Mouse (Mus musculus) left cerebral cortex, postnatal 25 days (tissue): ENCODE results near the gene Alox5ap. TPM values are rescaled to one million over a fixed set of nuclear protein-coding genes. Genes with fewer than 3 reads are reported as not detected.

Source experiments
- DNase-seq, 2 experiments: peaks; one replicate each; pipeline ENCODE4 v3.0.0; 2022; ENCODE audit warnings: low spot score in 2 of 2, mixed read lengths in 1 of 2
- intact Hi-C: fragments of 180-260 bp; cut with DNase I; formaldehyde crosslinking; loops from one replicate; pipeline ENCODE4 v1.15.1; 2025
- total RNA-seq, 2 experiments: library from RNA; stranded (reverse); gene quantifications; 2 replicates each; pipeline ENCODE4 v1.2.3; 2021

The Alox5ap gene
- total RNA-seq, 2 experiments from 2014 or later = 6.5 to 13.3 TPM

DNA sequence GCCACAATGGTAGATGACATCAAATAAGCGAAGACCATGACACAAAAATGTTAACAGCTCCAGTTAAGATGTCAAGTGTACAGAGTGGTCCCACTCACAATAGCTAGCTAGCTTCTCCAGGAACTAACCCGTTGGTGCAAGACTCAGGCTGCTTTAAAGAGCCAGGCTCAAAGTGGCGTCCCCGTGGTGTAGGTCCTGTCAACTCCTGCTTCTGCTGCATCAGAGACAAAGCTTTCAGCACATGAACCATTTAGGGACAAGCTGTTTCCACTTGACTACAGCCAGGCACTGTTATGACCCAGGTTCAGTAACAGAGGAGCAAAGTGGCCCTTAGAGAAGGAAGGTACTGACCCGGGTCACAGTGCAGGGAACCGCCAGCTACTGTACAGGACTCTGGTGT lies 32.2 kb downstream of the Alox5ap start:
- DNase-seq = no peak
- intact Hi-C loops = no loop called here

DNA sequence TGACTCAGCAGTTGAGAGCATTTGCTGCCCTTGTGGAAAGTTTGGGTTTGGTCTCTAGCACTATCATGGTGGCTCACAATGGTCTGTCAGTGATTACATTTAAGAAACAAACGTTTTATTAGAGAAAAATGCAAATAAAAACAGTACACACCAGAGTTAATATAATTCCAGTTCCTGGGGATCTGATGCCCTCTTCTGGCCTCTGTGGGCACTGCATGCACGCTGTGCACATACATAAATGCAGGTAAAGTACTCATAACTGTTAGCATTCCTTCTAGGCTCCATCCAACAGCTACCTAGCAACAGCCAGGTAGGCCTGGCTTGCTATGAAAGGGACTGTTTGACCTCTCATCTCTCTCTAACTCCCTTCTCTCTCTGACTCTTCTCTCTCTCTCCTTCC lies 32.9 kb downstream of the Alox5ap start:
- DNase-seq = no peak
- intact Hi-C loops = no loop called here

DNA sequence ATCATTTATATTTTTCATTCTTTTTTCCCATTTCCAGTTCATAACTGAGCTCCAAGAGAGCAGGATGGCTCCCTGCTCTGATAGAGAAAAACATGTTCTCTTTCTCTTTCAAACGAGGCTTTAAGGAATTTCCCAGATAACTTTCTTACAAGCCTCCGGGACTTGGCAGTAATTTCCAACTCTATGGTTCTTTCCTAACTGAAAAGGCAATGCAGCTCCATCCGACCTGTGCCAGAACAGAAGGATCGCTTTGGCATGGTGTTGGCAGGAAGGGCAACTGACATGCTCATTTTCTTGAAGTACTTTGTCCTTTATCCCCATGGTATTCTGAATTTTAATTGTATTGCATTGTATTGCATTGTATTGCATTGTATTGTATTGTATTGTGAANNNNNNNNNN lies 33.7 kb downstream of the Alox5ap start:
- no peak for DNase-seq
- intact Hi-C loops = no loop called here

DNA sequence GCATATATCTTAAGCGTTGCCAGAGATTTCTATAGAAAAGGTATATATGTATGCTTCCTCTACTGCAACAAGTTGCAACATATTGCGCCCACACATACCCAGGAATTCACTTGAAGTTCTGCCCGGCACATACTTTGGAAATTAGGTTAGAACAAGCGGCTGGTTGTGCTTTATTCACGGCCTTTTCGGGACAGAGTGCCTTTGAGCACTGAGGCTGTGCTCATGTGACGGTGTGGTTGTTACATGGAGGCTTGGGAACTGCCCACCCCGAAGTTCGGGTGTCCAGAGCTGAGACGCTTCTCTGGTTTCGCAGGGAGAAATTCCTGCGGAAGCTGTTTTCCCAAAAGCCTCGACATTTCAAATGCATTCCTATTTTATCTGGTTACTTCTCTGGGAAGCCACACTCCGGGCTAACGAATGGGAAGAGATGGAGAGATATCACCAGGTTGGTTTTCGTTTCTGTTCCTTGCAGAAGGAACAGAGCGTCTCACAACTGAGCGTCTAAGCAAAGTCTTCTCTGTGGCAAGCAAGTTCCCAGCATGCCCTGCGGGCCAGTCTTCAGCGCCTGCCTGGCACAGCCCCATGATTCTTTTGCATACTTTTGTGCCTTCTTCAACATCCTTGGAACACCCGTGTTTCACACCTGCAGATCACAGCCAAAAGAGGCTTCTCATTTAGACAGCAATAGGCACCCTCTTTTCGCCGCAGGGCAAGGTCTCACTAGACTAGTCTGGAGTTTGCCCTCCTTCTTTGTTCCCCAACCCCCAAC lies 48.5 kb downstream of the Alox5ap start:
- DNase-seq = peak; percentile 63 to 89
- intact Hi-C loops = no loop called here

DNA sequence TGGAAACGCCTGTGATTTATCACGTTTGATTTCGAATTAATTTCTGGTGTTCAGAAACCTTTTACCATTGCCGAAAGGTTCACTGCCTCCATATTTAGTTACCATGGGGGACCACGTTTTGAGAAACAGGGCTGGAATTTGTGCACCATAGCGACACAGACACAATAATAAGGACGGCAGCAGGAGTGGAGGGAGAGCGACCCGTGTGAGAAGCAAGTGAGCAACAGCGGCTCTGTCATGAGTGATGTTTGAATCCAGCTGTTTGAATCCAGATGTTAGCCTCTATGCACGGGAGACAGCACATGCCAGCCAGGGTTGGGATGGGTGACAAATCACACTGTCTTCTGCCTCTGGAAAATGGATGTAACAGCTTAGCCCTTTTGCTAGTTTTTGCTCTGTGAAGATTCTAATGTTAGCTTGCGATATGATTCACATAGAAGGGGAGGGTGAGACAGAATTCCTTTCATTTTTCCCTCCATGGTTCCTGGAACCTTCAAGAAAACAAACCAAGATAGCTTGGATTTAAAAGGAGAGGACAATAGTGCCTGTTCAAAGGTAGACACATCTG lies 50.0 kb downstream of the Alox5ap start:
- intact Hi-C loops = no loop called here
- peak in 1 of 2 experiments; percentile 41 for DNase-seq

DNA sequence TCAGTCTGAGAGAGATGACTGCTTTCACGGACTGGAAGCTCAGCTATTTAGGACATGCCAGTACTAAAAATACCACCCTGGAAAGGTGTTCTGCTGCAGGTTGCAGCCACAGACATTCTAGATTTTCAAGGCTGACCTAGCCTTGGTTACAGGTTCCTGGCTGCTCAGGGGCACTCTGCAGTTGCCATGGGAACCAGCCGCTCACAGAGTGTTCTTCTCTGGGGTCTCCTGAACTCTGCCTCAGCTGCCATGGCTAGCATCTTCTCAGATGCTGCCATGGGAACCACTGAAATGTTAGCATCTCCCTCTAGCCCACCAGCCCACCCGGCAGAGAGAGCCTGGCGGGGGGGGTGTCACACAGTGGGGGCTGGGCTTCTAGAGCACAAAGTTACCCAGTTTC lies 52.4 kb downstream of the Alox5ap start:
- no peak for DNase-seq
- intact Hi-C loops = no loop called here

DNA sequence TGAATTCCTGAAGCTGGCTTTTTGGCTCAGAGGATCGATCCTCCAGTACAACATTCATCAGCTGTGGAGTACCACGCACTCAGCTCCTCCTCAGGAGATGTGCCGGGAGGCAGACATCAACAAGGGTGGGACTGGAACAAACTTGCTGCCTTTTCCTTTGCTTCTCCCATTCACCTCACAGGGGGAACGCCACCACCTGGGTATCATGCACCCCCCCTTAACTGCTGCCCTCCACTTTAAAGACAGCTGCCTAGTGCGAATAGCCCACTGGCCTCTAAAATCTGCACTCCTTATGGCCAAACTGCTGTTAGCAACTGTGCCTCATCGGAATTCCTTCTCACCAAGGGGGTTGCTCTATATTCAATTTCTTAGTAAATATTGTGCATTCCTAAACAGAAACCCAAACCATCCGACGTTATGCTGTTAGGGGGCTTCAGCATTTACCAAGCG lies 55.3 kb downstream of the Alox5ap start:
- DNase-seq = no peak
- intact Hi-C loops = no loop called here

DNA sequence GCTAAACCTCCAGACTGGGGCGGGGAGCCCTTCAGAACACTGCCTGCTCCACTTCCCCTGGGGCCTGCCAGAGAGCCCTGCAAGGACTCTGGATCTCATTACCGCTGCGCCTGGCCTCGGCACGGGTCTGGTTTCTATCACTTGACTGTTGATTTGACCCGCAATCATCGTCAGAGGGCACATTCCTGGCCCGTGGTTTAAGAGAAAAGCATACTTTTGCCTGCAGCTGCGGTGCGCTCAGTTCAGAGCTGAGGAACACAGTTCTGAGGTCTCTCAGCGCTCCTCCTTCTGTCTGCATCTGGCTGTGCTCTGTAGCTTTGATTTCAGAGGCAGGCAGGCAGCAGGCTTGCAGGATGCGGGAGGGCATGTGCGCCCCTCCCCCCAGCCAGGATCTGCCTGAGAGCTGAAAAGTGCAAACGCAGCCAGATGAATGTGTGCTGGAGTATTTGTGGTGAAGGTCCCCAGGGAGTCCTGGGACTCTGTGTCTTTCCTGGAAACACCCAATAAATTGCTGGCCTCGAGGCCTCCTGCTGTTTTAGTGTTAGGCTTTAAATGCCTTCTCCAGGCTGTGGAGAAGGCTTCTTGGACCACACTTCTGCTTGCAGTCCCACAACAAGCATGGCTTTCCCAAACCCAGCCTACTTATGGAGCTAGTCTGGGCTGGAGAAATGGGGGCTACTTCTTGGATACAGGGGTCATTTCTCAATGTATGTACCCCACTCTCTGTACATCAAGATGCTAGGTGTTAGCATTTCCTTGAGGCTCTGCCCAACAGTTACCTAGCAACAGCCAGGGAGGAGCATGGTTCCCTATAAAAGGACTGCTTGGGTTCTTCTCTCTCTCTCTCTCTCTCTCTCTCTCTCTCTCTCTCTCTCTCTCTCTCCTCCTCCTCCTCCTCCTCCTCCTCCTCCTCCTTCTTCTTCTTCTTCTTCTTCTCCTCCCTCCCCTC lies 56.2 kb downstream of the Alox5ap start:
- peak; percentile 77 to 78 for DNase-seq
- intact Hi-C loops = no loop called here

DNA sequence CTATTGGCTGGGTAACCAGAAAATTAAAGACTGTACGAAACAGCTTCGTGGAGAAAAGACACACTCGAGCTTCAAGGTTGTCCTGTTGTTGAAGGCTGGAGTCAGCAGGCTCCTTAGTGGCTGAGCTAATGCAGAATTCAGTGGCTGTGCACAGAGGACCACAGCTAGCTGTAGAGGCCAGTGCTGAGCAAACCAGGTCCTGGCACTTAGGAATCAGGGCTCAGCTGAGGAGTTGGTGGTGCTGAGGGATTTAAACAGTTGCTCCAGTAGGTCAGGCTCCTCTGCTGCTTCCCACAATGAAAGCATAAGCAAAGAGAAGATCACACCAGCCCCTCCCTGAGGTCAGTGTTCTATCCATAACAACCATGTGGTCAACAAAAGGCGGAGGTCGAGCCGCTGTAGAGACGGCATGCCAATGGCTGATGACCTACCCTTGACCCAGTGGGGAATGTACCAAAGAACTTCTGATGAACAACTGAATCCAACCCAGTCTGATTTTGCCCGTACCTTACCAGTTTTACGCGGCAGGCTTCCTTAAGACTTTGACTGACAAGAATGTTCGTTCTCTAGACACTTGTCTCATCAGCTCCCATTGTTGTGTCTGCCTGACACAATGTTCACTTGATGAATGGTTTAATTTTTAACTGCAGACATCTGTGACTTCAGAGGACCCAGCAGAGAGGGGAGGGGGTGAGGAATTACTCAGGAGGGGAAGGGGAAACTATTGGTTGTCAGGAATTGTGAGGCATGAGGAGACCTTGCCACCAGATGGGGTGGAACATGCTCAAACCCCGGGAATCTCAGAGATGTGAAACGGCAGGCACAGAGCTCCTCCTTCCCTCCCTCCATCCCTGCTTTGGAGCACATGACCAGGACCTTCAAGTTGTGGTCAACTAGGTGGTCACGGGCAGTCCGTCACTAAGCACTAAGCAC lies 57.6 kb downstream of the Alox5ap start:
- DNase-seq = no peak
- intact Hi-C loops = no loop called here

DNA sequence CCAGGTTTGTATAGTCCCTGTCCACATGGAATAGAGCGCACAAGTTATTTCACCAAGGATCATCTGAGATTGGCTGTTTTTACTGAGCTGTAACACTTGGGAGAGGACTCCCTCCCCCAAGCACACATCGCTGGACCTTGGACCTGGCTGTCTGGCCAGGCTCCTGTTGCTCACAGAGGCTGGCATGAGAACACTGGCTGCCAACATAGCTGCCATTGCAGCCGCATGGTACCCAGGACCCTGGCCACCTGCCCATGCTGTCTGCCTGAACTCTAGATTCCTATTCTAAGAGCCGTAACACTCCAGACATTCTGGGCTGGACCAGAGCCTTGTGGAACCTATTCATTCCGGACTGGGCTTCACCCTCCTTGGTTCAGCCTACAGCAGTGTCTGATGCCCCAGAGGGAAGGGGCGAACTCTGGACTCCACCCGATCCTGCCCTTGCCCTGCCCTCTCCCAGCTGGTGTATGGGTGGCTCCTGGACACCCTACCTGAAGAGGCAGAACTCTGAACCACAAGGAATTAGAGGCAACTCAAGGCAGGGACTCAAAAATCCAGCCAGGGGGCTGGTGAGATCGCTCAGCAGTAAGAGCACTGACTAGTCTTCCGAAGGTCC lies 58.5 kb downstream of the Alox5ap start:
- no peak for DNase-seq
- intact Hi-C loops = no loop called here

DNA sequence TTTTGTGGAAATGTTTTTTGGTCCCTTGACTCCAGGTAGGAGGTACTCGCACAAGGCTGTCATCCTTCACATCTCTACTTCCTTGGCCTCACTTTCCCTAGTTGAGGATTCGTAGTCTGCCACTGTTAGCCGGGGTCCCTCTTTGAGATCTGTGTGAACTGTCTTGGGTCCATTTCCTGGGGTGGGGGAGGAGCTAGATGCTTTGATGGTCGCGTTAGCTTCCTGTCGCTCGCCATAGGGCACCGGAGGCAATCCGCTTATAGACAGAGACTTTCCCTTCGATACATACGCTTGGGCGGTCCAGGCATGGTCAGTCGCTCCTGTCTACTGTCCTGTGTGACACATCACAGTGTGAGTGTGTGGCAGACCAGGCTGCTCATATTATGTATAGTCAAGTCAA lies 60.2 kb downstream of the Alox5ap start:
- intact Hi-C loops = no loop called here
- DNase-seq = no peak

DNA sequence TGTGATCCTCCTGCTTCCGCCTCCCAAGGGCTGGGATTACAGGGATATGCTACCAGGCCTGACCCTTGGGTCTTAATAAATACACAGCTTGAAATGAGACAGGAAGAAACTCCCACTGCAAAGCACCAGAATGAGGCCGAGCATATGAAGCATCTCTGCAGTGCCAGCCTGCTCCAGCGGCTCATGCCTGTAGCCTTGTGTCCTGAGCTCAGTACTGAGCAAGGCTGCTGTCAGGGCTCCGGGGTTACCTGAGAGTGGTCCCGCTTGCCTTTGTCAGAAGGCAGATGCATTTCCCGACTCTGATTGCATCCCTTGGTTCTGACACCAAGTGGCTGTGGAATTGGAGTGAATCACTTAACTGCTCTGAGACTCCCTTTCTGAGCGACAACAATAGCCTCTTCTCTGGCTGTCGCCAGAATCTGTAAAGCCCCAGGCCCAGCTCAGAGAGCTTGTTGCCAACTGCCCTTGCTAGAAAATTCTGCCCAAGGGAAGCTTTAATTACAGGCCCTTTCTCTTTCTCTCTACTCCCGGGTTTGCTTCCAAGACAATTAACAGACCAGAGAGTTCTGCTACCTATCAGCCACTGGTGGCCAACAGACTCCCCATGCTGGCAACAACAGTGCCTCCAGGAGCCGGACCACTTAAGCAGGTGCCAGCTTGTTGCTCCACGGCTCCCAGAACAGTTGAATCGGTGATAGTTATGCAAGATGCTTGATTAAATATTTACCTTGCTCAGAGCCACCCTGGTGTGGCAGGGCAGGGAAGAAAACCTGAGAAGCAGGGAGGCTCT lies 64.7 kb downstream of the Alox5ap start:
- intact Hi-C loops = no loop called here
- DNase-seq = peak in 1 of 2 experiments; percentile 13

DNA sequence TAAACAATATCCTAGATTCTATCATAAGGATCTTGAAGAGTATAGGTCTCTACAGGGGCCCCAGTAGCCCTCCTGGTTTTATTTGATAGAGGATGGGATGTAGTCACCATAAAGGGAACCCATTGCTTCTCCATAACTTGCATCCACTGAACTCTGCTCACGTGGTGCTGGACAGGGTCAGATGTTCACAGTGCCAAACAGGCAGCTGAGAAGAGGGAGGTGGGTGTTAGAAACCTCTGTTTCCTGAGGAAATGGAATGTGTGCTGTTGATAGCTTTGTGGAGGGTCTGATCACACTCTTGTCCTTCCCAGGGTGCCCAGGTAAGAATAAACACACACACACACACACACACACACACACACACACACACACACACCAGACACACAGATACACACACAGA lies 66.0 kb downstream of the Alox5ap start:
- no peak for DNase-seq
- intact Hi-C loops = no loop called here

DNA sequence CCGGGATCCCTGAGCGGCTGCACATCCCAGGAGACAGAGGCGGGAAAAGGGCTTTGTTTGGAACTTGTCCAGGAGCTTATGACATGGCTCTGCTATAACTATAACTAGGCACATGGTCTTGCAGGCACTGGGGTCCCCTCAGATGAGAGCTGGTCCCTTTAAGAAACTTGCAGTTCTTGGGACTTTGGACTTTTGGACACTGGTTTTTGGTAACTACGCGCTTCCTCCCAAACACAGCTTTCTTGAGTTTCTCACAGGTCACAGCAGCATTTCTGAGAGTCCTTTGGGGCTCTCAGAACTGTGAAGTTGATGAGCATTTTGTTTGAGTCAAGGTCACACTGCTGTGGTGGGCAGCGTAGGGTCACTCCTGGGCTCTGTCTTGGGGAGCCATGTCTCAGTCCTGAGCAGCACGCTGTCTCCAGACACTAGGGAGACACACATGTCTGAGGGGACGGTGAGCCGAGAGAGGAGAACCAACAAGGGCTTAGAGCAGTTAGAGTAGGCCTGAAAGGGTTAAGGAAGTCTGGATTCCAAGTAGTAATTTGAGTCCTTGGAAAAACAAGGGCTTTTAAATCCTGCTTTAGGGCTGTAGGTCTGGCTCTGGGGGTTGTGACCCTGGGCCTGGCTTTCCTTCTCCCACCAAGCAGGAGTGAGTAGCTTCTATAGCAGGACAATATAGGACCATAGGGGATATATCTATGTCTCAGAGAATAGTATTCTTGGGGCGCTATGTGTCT lies 67.0 kb downstream of the Alox5ap start:
- intact Hi-C loops = no loop called here
- no peak for DNase-seq

DNA sequence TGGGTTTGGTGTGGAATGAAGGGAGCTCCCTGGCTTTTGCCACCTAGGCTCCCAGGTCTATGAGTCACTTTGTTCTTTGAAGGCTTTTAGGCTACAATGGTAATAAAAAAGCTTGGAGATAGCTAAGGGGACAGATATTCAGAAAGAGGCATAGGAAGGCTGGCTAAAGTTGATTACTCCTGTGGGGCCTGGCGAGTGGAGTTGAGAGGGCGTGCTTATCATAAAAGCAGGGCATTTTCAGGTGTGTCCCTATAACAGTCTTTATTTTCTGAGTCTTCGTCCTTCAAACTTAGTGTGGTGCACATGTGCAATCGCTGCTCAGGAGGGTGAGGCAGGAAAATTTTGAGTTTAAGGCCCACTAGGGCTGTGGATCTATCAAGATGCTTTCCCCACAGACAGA lies 68.2 kb downstream of the Alox5ap start:
- no peak for DNase-seq
- intact Hi-C loops = no loop called here

DNA sequence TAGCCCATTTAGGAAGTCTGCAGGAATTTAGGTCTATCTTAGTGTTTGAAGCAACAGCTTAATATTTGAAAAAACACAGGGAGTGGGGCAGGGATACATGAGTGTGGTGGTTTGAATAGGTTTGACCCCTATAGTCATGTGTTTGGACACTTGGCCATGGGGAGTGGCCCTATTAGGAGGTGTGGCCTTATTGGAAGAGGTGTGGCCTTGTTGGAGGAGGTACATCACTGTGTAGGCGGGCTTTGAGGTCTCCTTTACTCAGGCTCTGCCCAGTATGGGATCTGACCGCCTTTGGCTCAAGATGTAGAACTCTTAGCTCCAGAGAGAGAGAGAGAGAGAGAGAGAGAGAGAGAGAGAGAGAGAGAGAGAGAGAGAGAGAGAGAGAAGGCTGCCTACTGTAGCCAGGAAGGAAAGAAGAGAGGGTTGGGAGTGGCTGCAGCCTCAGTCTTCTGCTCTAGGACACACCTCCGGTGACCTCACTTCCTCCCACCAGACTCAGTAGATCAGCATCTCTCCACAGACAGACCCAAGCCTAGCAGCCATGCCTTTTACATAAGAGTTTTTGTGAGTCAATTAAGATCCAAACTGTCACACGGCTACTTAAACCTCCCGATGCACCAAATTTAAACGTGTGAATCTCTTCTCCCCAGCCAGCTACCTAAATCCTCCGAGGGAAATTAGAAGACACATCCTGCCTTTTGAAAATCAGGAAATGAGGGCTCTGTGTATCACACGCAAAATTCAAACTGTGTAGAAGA lies 69.6 kb downstream of the Alox5ap start:
- intact Hi-C loops = loop anchor here (1.0 to 2.0 kb wide), 3 partner anchors 41 to 327 kb away; no protein-coding TSS in a partner anchor
- DNase-seq = peak; percentile 41 to 88

DNA sequence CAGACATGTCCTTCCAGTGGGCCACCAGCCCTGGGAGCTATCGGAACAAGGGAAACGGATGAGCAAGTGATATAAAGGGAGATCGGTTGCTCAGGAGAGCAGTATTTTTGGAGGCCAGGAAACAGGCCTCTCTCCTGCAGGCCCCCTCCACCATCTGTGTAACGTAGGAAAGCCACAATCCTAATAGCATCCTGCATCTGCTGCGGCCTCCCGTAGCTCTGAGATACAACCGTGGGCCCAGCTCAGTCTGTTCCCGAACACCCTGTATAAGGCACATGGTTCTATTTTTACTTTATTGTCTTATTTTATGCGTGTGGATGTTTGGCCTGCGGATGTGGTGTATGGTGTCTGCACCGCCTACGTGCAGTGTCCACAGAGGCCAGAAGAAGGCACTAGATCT lies 70.4 kb downstream of the Alox5ap start:
- intact Hi-C loops = loop anchor here (2.0 to 5.0 kb wide), 5 partner anchors 50 to 528 kb away; partner anchors contain the start of gene Medag
- peak in 1 of 2 experiments; percentile 71 for DNase-seq
